Mouse (Mus musculus) kidney, postnatal 0 days (tissue): ENCODE results near the gene Gpld1. TPM values are rescaled to one million over a fixed set of nuclear protein-coding genes. Genes with fewer than 3 reads are reported as not detected.
"Not testable (repeated sequence)": the region's sequence is repeated elsewhere in the genome, so short reads cannot be mapped to it uniquely, and the experiment has no call there.

Experiments
- ATAC-seq: fragments of 200-750 bp; cut with Nextera tagmentation; replicated peaks from 2 replicates; pipeline ENCODE4 v1.8.0; 2017; ENCODE audit warnings: low read depth, moderate number of reproducible peaks, moderate TSS enrichment, moderate library complexity; ENCODE audit not compliant: low FRiP score
- DNase-seq: peaks from one replicate; pipeline ENCODE4 v3.0.0-alpha.2; 2016; ENCODE audit warnings: low spot score
- H3K27ac ChIP-seq: fragments of 300-500 bp; sonication (generic); 2 replicates; pipeline ENCODE4 v1.5.1; 2014; ENCODE audit warnings: mild to moderate bottlenecking
- H3K27me3 ChIP-seq: fragments of 300-500 bp; sonication (generic); 2 replicates; pipeline ENCODE4 v1.6.1; 2014; ENCODE audit warnings: low read length, mixed read lengths; ENCODE audit not compliant: insufficient read depth
- H3K36me3 ChIP-seq: fragments of 300-500 bp; sonication (generic); 2 replicates; pipeline ENCODE4 v1.6.1; 2014; ENCODE audit warnings: low read length, mixed read lengths; ENCODE audit not compliant: insufficient read depth
- H3K4me1 ChIP-seq: fragments of 300-500 bp; sonication (generic); replicated peaks from 2 replicates; pipeline ENCODE4 v1.6.1; 2014; ENCODE audit warnings: antibody characterized with exemption, low read length, mixed read lengths; ENCODE audit not compliant: insufficient read depth
- H3K4me2 ChIP-seq: fragments of 300-500 bp; sonication (generic); 2 replicates; pipeline ENCODE4 v1.6.1; 2014; ENCODE audit warnings: mild to moderate bottlenecking, low read length, moderate library complexity, mixed read lengths
- H3K4me3 ChIP-seq: fragments of 300-500 bp; sonication (generic); replicated peaks from 2 replicates; pipeline ENCODE4 v1.5.1; 2014; ENCODE audit warnings: low read depth, low read length
- H3K9ac ChIP-seq: fragments of 300-500 bp; sonication (generic); 2 replicates; pipeline ENCODE4 v1.6.1; 2014; ENCODE audit warnings: low read depth, low read length
- H3K9me3 ChIP-seq: fragments of 300-500 bp; sonication (generic); replicated peaks from 2 replicates; pipeline ENCODE4 v1.6.1; 2016; ENCODE audit warnings: low read length, inconsistent platforms, mixed read lengths
- CTCF ChIP-seq: IDR thresholded peaks from 2 replicates; pipeline ENCODE4 v1.5.1; 2016; ENCODE audit warnings: antibody characterized with exemption, low read depth, mild to moderate bottlenecking, moderate library complexity
- WGBS: fragments of 180-500 bp; shearing (Covaris S2); extraction: QIAGEN DNeasy Blood & Tissue Kit; methylation state at CpG from one replicate; pipeline ENCODE4 v1.1.7; 2014; 5-methylcytosine and 5-hydroxymethylcytosine counted together
- polyA plus RNA-seq: library from polyadenylated mRNA; unstranded; fragments of >200 nt; fragmentation: Nextera tagmentation; extraction: Ambion mirVana; gene quantifications from 2 replicates; pipeline ENCODE4 v1.2.1, GENCODE M21; 2015

Gpld1 gene
- polyA plus RNA-seq, 1 experiment from 2014 or later: 0.86 TPM

- Histone ChIP-seq H3K36me3 (no peaks in the 10 kb centered on the region), H3K27ac (no peak overlapping the region), H3K9me3 (no peaks in the 10 kb centered on the region), H3K4me3 (no peak overlapping the region), H3K4me2 (no peak overlapping the region), H3K4me1 (no peaks in the 10 kb centered on the region), H3K9ac (no peak overlapping the region), H3K27me3 (no peaks in the 10 kb centered on the region)
- no peak for TF ChIP-seq CTCF
- ATAC-seq (no peak), DNase-seq (no peak)
- 79% methylated on average over 11 of the region's 11 CpGs for WGBS
Measured at GRCm38 (mm10) chr13:24958671-24959070, 15.7 kb downstream of the Gpld1 start.

GRCm38 (mm10) chr13:24960084-24960483, 17.1 kb downstream of the Gpld1 start:
- no peak for DNase-seq
- Histone ChIP-seq H3K27ac (no peak overlapping the region; the same call in 1 of the 2 replicates), H3K9me3 (no peaks in the 10 kb centered on the region), H3K27me3 (no peaks in the 10 kb centered on the region), H3K9ac (no peak overlapping the region), H3K36me3 (no peaks in the 10 kb centered on the region), H3K4me1 (no peaks in the 10 kb centered on the region), H3K4me2 (no peak overlapping the region), H3K4me3 (no peak overlapping the region)
- 70% methylated on average over 3 of the region's 3 CpGs for WGBS
- TF ChIP-seq CTCF: no peak
- ATAC-seq: peak; percentile 59; the same call in 1 of the 2 replicates

- 88% methylated on average over 8 of the region's 8 CpGs for WGBS
- no peaks in the 10 kb centered on the region for H3K4me1 ChIP-seq
Measured at GRCm38 (mm10) chr13:24962119-24962518, 19.2 kb downstream of the Gpld1 start.

GRCm38 (mm10) chr13:24965130-24965845, 22.3 kb downstream of the Gpld1 start:
- no peak for TF ChIP-seq CTCF
- Histone ChIP-seq H3K36me3 (no peaks in the 10 kb centered on the region), H3K27ac (no peak overlapping the region), H3K4me2 (peak overlapping the region; percentile 53), H3K9ac (0 out of 2 replicates have a peak overlapping the region, but pooled peaks have one; percentile 15), H3K27me3 (no peaks in the 10 kb centered on the region), H3K9me3 (no peaks in the 10 kb centered on the region), H3K4me3 (peak overlapping the region; percentile 20), H3K4me1 (no peaks in the 10 kb centered on the region)
- 13% methylated on average over 15 of the region's 15 CpGs for WGBS
- ATAC-seq: no peak
- DNase-seq: peak; percentile 22

More at GRCm38 (mm10) chr13:24962119-24962518, 19.2 kb downstream of the Gpld1 start:
- H3K27ac ChIP-seq: no peak overlapping the region
- TF ChIP-seq CTCF: no peak
- H3K9ac ChIP-seq: no peak overlapping the region
- no peak overlapping the region for H3K4me2 ChIP-seq
- no peak overlapping the region for H3K4me3 ChIP-seq
- ATAC-seq (no peak), DNase-seq (no peak)
- H3K9me3 ChIP-seq: no peaks in the 10 kb centered on the region
- no peaks in the 10 kb centered on the region for H3K36me3 ChIP-seq
- no peaks in the 10 kb centered on the region for H3K27me3 ChIP-seq

GRCm38 (mm10) chr13:24965846-24966201, 22.9 kb downstream of the Gpld1 start:
- H3K4me1 ChIP-seq: no peaks in the 10 kb centered on the region
- DNase-seq: no peak
- H3K4me3 ChIP-seq: peak overlapping the region; percentile 20
- no peaks in the 10 kb centered on the region for H3K9me3 ChIP-seq
- no peaks in the 10 kb centered on the region for H3K27me3 ChIP-seq
- no peak overlapping the region for H3K9ac ChIP-seq
- 23% methylated on average over 5 of the region's 5 CpGs for WGBS
- H3K27ac ChIP-seq: no peak overlapping the region
- H3K36me3 ChIP-seq: no peaks in the 10 kb centered on the region
- no peak for ATAC-seq
- peak overlapping the region; percentile 53 for H3K4me2 ChIP-seq
- no peak for TF ChIP-seq CTCF

GRCm38 (mm10) chr13:24971776-24972175, 28.8 kb downstream of the Gpld1 start:
- H3K27ac ChIP-seq, H3K27me3 ChIP-seq, H3K9ac ChIP-seq, H3K4me3 ChIP-seq, H3K9me3 ChIP-seq, DNase-seq, H3K4me1 ChIP-seq, H3K4me2 ChIP-seq, ATAC-seq, H3K36me3 ChIP-seq: not testable (repeated sequence)
- WGBS: 85% methylated on average over 3 of the region's 3 CpGs

- Histone ChIP-seq H3K9me3 (no peaks in the 10 kb centered on the region), H3K4me2 (no peak overlapping the region), H3K9ac (no peak overlapping the region), H3K27ac (no peak overlapping the region), H3K27me3 (no peaks in the 10 kb centered on the region), H3K4me3 (no peak overlapping the region), H3K36me3 (no peaks in the 10 kb centered on the region), H3K4me1 (no peaks in the 10 kb centered on the region)
- WGBS: 83% methylated on average over 4 of the region's 4 CpGs
- no peak for TF ChIP-seq CTCF
- ATAC-seq (no peak), DNase-seq (no peak)
Measured at GRCm38 (mm10) chr13:24976384-24976783, 33.4 kb downstream of the Gpld1 start.
